Mouse (Mus musculus): ENCODE results near the gene Aldh4a1. TPM values are rescaled to one million over a fixed set of nuclear protein-coding genes. Genes with fewer than 3 reads are reported as not detected.

Gene Aldh4a1
- polyA plus RNA-seq, 1 experiment: 7.0 TPM

DNA sequence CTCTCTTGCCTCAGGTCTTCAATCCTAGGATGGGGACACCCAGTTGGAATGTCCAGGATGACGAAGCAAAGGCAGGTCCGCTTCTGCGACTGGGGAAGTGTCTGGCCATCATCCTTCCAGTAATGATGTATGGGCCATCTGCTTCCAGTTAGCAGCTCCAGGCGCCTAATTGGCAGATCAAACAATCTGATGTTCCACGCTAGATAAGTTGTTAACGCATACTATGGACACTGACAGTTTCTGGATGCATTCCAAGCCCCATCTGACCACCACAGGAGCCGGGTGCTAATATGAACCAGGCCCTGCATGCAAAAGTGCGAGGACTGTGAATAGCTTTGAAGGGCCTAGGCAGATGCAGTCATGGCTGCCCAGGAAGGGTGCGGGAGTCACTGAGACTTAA, 53.0 kb downstream of the Aldh4a1 start:
- TF ChIP-seq POLR2A (IDR thresholded peaks at IDR 0.05; ENCODE audit: control insufficient read depth, low read depth, low read length): no peak
- Histone ChIP-seq H3K27ac (ENCODE audit: control insufficient read depth, insufficient read depth, low read depth, low read length) (no peak overlapping the region), H3K4me1 (ENCODE audit: control insufficient read depth, insufficient read depth, low read length) (no peaks in the 10 kb centered on the region), H3K27me3 (ENCODE audit: control insufficient read depth, insufficient read depth, low read length) (no peaks in the 10 kb centered on the region), H3K36me3 (ENCODE audit: control insufficient read depth, insufficient read depth, low read length) (no peaks in the 10 kb centered on the region), H3K4me3 (ENCODE audit: control insufficient read depth, low read depth, low read length) (no peak overlapping the region)

DNA sequence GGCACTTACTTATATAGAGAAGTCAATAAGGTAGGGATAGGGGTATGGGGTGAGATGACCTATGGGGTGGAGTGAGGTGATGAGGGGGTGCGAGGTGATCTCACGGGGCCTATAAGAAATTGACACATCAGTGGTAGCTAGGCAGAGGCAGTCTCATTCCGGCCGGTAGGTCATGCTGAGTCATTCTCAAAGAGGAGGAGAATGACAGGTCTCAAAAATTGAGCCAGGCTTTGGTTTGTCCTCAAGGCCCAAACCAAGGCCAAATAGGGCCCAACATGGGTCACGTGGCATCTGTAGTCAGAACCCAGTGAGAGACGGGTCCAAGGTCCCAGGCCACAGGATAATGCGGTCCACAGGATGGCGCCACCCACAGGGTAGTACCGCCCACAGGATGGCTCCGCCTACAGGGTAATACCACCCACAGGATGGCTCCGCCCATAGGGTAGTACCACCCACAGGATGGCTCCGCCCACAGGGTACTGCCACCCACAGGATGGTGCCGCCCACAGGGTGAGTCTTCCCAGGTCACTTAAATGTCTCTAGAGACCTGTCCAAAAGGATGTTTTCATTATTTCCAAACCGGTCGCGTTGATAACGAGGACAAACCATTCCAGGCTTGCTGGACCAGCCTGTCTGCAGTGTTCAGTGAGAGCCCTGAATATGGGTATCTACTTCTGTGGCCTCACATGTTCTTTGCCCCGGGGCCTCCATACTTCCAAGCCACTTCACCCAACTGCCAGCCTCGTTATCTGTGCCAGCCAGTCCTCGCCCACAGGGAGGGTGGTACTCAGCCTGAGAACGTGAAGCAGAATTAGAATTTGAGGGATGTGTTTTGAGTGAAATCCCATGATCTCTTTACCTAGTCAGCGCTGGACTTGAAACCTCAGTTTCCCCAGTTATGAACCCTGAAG, 61.3 kb downstream of the Aldh4a1 start:
- TF ChIP-seq POLR2A (IDR thresholded peaks at IDR 0.05; ENCODE audit: control insufficient read depth, low read depth, low read length) (no peak), CTCF (IDR thresholded peaks at IDR 0.05; ENCODE audit: control insufficient read depth, insufficient read depth, insufficient replicate concordance, low read depth, low read length) (no peak)
- Histone ChIP-seq H3K27ac (ENCODE audit: control insufficient read depth, insufficient read depth, low read depth, low read length) (no peak overlapping the region), H3K27me3 (ENCODE audit: control insufficient read depth, insufficient read depth, low read length) (no peaks in the 10 kb centered on the region), H3K36me3 (ENCODE audit: control insufficient read depth, insufficient read depth, low read length) (no peaks in the 10 kb centered on the region), H3K4me3 (ENCODE audit: control insufficient read depth, low read depth, low read length) (peak overlapping the region; percentile 21), H3K4me1 (ENCODE audit: control insufficient read depth, insufficient read depth, low read length) (no peaks in the 10 kb centered on the region)

DNA sequence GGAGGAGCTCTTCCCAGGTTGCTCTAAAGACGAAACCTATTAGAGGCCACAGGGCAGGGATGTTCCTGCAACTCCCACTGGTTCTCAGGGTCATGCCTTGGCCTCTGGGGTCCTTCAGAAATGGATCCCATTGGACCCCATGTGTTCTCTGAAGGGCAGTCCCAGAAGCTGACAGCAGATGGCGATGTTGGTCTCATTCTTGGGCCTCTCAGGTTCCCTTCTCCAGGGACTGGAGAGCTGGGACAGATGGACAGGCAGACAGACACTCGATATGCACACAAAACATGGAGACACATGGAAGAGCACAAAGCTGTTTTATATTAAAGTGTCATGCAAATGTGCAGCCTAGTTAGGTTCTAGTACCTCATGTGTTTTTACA, 62.0 kb downstream of the Aldh4a1 start:
- Histone ChIP-seq H3K36me3 (ENCODE audit: control insufficient read depth, insufficient read depth, low read length) (no peaks in the 10 kb centered on the region), H3K4me3 (ENCODE audit: control insufficient read depth, low read depth, low read length) (no peak overlapping the region), H3K4me1 (ENCODE audit: control insufficient read depth, insufficient read depth, low read length) (no peaks in the 10 kb centered on the region), H3K27me3 (ENCODE audit: control insufficient read depth, insufficient read depth, low read length) (no peaks in the 10 kb centered on the region), H3K27ac (ENCODE audit: control insufficient read depth, insufficient read depth, low read depth, low read length) (no peak overlapping the region)
- TF ChIP-seq CTCF (IDR thresholded peaks at IDR 0.05; ENCODE audit: control insufficient read depth, insufficient read depth, insufficient replicate concordance, low read depth, low read length) (peak; percentile 74; the same call in 1 of the 2 replicates), POLR2A (IDR thresholded peaks at IDR 0.05; ENCODE audit: control insufficient read depth, low read depth, low read length) (no peak)

DNA sequence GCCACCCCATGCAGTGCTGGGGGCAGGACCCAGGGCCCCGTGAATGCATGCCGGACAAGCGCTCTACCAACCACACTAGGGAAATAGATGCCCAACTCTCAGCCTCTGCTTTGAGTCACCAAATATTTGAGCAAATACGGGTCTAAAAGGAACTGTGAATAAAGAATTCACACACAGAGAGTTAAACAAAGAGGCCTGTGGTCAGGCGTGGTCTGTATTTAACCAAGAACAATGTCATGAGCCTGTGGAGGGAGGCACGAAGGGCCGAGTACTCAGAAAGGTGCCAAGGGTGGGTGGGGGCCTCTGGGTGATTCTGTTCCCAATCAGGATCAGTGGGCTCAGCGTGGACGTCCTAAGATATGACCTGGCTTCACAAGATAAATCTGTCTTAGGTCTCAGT, 65.4 kb downstream of the Aldh4a1 start:
- TF ChIP-seq CTCF (IDR thresholded peaks at IDR 0.05; ENCODE audit: control insufficient read depth, insufficient read depth, insufficient replicate concordance, low read depth, low read length): no peak
- no peak for TF ChIP-seq POLR2A (IDR thresholded peaks at IDR 0.05; ENCODE audit: control insufficient read depth, low read depth, low read length)
- H3K36me3 ChIP-seq (ENCODE audit: control insufficient read depth, insufficient read depth, low read length): no peaks in the 10 kb centered on the region
- H3K4me3 ChIP-seq (ENCODE audit: control insufficient read depth, low read depth, low read length): no peak overlapping the region
- H3K27ac ChIP-seq (ENCODE audit: control insufficient read depth, insufficient read depth, low read depth, low read length): no peak overlapping the region
- H3K4me1 ChIP-seq (ENCODE audit: control insufficient read depth, insufficient read depth, low read length): no peaks in the 10 kb centered on the region
- H3K27me3 ChIP-seq (ENCODE audit: control insufficient read depth, insufficient read depth, low read length): no peaks in the 10 kb centered on the region

DNA sequence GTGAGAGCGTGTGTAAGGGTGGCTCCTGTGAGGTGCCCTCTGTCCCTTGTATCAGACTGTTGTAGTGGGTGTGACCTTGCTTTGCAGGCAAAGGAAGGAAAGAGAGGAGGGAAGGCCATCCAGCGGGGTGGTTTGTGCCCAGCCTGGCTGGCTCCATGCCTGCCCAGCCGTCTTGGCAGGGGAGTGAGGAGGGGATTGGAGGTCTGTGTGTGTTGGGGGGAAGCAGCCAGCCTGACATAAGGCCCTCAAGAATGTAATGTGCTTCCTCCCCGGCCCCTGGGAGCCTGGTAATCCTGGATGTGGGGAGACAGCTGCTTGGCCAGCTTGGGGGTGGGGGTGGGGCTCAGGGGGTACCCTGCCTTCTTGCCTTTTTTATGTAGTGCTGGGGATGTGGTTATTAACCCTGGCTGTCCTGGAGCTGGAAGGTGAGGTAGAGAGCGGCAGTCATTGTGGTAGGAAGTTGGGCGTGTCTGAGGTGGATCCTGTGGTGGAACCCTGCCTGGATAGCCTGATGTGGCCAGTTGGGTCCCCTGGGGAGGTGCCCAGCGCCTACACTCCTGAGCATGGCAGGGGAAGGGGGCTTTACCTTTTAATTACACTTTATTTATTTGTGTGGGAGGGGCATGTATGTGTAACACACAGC, 67.1 kb downstream of the Aldh4a1 start:
- H3K27ac ChIP-seq (ENCODE audit: control insufficient read depth, insufficient read depth, low read depth, low read length): no peak overlapping the region
- no peak for TF ChIP-seq CTCF (IDR thresholded peaks at IDR 0.05; ENCODE audit: control insufficient read depth, insufficient read depth, insufficient replicate concordance, low read depth, low read length)
- TF ChIP-seq POLR2A (IDR thresholded peaks at IDR 0.05; ENCODE audit: control insufficient read depth, low read depth, low read length): no peak
- no peak overlapping the region for H3K4me3 ChIP-seq (ENCODE audit: control insufficient read depth, low read depth, low read length)
- H3K4me1 ChIP-seq (ENCODE audit: control insufficient read depth, insufficient read depth, low read length): no peaks in the 10 kb centered on the region
- no peaks in the 10 kb centered on the region for H3K36me3 ChIP-seq (ENCODE audit: control insufficient read depth, insufficient read depth, low read length)
- no peaks in the 10 kb centered on the region for H3K27me3 ChIP-seq (ENCODE audit: control insufficient read depth, insufficient read depth, low read length)

DNA sequence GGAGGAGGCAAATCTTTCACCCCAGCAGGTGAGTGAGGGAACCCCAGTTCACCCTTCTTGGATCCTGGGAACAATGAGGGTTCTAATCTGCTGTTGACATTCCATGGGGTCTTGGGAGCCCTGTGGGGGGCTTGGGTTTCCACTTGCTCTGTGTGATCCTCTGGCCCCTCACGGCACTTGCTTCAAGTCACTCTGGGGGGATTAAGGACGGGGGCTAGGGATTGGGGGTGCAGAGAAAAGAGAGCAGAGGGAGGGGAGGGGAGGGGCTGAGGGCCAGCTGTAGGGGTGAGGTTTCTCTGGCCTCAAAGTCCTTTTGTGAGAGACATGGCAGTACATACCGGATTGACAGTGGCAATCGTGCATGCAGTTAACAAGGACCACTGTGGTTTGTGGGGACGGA, 70.6 kb downstream of the Aldh4a1 start:
- Histone ChIP-seq H3K27ac (ENCODE audit: control insufficient read depth, insufficient read depth, low read depth, low read length) (no peak overlapping the region), H3K27me3 (ENCODE audit: control insufficient read depth, insufficient read depth, low read length) (no peaks in the 10 kb centered on the region)
- TF ChIP-seq CTCF (IDR thresholded peaks at IDR 0.05; ENCODE audit: control insufficient read depth, insufficient read depth, insufficient replicate concordance, low read depth, low read length) (no peak), POLR2A (IDR thresholded peaks at IDR 0.05; ENCODE audit: control insufficient read depth, low read depth, low read length) (no peak)

DNA sequence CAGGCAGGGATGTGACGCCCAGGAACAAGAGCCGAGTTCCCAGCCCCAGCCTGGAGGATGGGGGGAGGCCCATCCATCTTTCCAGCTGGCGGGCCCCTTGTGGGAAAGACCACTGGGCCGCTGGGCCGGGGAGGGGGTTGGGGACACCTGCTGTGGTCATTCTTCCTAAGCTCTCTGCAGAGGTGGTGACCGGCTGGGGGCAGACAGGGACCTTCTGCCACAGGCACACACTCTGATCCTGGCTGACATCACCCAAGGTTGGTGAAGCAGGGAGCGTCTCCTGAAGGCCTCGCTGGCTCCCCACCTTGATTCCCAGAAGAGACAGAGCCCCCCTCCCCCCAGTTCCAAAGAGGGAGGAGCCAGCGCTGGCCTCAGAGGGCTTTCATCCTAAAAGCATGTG, 75.1 kb downstream of the Aldh4a1 start:
- H3K4me1 ChIP-seq (ENCODE audit: control insufficient read depth, insufficient read depth, low read length): peaks cover 5% of the 10 kb centered on the region; the same call in 1 of the 2 replicates
- no peak for TF ChIP-seq CTCF (IDR thresholded peaks at IDR 0.05; ENCODE audit: control insufficient read depth, insufficient read depth, insufficient replicate concordance, low read depth, low read length)
- TF ChIP-seq POLR2A (IDR thresholded peaks at IDR 0.05; ENCODE audit: control insufficient read depth, low read depth, low read length): no peak
- H3K27me3 ChIP-seq (ENCODE audit: control insufficient read depth, insufficient read depth, low read length): no peaks in the 10 kb centered on the region
- H3K27ac ChIP-seq (ENCODE audit: control insufficient read depth, insufficient read depth, low read depth, low read length): no peak overlapping the region
- no peak overlapping the region for H3K4me3 ChIP-seq (ENCODE audit: control insufficient read depth, low read depth, low read length)
- no peaks in the 10 kb centered on the region for H3K36me3 ChIP-seq (ENCODE audit: control insufficient read depth, insufficient read depth, low read length)

More for the DNA sequence above, 70.6 kb downstream of the Aldh4a1 start:
- no peak overlapping the region for H3K4me3 ChIP-seq (ENCODE audit: control insufficient read depth, low read depth, low read length)
- H3K36me3 ChIP-seq (ENCODE audit: control insufficient read depth, insufficient read depth, low read length): no peaks in the 10 kb centered on the region
- no peaks in the 10 kb centered on the region for H3K4me1 ChIP-seq (ENCODE audit: control insufficient read depth, insufficient read depth, low read length)

Data from testis, adult 2 months (tissue).